ENCODE assay signal across 1 mouse cellular context in the genomic region with DNA sequence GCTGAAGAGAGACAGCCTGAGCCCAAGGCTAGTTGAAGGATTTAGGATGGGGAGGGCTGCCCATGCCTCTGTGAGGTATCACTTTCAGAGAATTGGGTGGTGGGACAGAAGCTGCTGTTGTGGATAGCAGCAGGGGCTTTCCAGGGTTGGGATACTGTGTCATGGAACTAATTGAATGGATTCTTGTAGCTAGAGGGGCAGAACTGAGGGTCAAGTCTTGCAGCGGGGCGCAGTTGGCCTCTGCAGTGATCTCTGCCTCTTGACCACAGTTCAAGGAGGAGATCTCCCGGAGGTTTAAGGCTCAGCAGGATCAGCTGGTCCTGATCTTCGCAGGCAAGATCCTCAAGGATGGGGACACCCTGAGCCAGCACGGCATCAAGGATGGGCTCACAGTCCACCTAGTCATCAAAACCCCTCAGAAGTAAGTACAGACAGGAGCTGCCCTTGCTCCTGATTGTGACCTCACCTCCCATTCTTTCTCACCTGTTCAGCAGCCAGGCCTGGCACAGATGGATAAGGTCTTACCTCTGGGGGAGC.
TF ChIP-seq lines count a peak whose summit lies in the region.

No protein-coding gene starts in this region.

TF ChIP-seq in MEL, 35 proteins besides CTCF, POLR2A, EP300 and RAD21 (continued from another document):
- TF ChIP-seq GABPA (IDR thresholded peaks at IDR 0.05; ENCODE audit: low read depth, low read length) (no peak), NRF1 (IDR thresholded peaks at IDR 0.05; ENCODE audit: insufficient read depth, low read depth, low read length, poor library complexity, severe bottlenecking) (no peak), ELF1 (IDR thresholded peaks at IDR 0.05; ENCODE audit: low read depth, low read length) (no peak), MEF2A (IDR thresholded peaks at IDR 0.05; ENCODE audit: extremely low read depth, insufficient replicate concordance, low read depth, low read length, poor library complexity, severe bottlenecking) (no peak), NELFE (IDR thresholded peaks at IDR 0.05; ENCODE audit: low read depth, low read length) (no peak), ETS1 (IDR thresholded peaks at IDR 0.05; ENCODE audit: low read depth, low read length) (no peak), CHD2 (IDR thresholded peaks at IDR 0.05; ENCODE audit: low read length) (no peak), SMC3 (IDR thresholded peaks at IDR 0.05; ENCODE audit: low read depth, low read length) (no peak), E2F4 (IDR thresholded peaks at IDR 0.05; ENCODE audit: borderline replicate concordance, low read depth, low read length) (no peak), BHLHE40 (IDR thresholded peaks at IDR 0.05; ENCODE audit: borderline replicate concordance, low read depth, low read length) (no peak), CHD1 (IDR thresholded peaks at IDR 0.05; ENCODE audit: low read depth, low read length) (no peak), TCF12 (IDR thresholded peaks at IDR 0.05; ENCODE audit: low read depth, low read length) (no peak), ZNF384 (IDR thresholded peaks at IDR 0.05; ENCODE audit: low read depth, low read length) (no peak)
